Mouse (Mus musculus): ENCODE data around the gene Adamtsl1.
A peak's percentile ranks its signal among the peaks of the same experiment; 100 is the strongest.

The Adamtsl1 gene

GRCm38 (mm10) chr4:85513792-85514191, at the start of gene Adamtsl1:
Adamtsl1 (plus strand) TSS chr4:85514172.
- DNase-seq, result no peak

DNA sequence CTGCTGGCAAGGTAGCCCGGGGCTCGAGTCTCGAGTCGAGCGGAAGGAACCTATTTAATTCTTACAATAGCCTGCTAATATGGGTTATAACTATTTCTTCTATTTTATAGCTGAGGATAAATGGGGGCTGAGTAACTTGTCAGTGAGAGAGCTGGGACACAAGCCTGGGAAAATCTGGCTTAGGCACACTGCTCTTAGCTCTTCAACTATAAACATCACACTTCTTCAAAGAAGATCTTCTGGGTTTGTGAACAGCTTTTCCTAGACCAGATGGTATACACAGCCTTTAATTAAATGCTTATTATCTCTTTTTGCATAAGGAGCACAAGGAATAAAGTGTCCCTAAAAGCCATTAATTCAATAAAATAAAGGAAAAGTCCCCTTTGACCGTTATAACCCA, 30.4 kb upstream of the Adamtsl1 start:
- no peak for DNase-seq

- no peak for DNase-seq
Observed at GRCm38 (mm10) chr4:85486316-85486946, 27.5 kb upstream of the Adamtsl1 start.

GRCm38 (mm10) chr4:85505718-85506117, 8.3 kb upstream of the Adamtsl1 start:
- no peak for DNase-seq

DNA sequence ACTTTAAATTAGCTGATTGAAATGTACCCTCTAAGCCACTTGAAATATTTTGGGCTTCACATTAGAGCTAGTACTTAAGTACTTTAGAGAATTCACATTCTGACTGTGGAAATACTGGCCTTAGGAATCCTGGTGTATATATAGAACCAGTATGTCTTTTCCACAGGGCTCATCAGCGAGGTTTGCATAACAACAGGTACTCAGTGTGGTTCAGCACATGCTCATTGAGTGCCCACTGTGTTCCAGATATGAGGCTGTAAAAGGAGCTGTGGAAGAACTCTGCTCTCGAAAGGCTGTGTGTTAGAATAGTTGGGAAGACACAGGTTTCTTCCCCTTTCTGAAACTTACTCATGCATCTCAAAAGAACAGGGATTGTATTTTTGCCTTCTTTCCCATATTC, 7.0 kb upstream of the Adamtsl1 start:
- no peak for DNase-seq

DNA sequence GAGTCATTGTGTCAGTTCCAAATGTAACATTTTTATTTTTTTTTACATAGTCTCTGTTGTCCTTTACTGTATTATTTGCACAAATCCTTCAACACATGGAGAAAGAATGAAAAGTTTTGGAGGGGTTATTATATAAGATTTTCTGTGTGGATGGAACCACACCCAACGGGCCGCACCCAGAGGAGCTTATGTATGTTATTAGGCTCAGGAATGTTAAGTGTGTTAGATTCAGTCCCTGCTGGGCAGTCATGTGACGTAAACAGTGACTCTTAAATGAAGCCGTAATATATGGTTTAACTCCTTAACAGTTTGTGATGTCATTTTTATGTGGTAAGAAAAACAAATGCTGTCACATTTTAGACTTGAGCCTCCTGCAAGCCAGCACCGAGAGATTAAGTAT, 6.5 kb upstream of the Adamtsl1 start:
- no peak for DNase-seq

DNA sequence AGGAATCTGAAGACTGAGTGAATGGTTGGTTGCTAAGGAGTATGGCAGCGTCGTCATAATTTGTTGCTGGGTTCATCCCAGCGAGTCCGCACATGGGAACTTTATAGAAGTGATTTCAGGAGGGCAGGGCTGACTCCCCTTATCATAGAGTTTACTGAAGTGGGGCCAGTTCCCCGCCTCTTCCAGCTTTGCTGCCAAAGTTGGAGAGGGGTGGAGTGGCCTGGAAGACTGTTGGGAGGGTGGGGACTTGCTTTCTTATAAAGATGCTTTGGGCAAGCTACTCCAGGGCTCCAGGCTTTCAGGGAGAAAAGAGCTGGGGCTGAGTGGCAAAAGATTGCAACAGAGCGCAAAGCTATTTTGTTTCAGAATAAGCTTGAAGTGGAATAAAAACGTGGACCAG, 684 bp upstream of the Adamtsl1 start:
- DNase-seq, result no peak

- DNase-seq, result peak; percentile 79
Observed at GRCm38 (mm10) chr4:85514205-85514681, 271 bp downstream of the Adamtsl1 start.

DNA sequence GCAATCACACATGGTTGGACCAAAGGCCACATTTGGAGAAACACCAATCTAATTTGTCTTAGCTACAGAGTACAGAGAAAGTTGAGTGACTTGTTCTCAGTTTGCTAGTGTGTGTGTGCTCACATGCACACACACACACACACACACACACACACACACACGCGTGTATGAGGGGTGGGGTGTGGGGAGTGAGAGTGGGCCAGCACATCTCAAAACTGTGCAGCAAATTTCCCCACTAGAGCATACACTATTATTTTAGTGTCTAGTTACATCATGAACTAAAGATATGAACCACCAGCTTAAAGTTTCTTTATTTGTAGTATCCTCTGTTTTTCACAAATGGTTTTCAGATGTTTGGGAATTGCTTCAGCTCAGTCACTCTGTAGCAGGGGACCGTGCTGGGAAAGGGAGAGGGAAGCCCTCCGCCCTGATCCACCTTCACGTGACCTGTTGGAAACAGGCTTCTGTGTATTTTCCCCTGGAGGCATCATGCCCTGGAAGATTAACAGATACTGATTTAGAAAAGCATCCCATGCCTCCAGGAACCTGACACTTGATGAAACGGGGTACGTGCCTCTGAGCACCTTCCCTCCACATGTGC, 13.1 kb downstream of the Adamtsl1 start:
- DNase-seq, result no peak

DNA sequence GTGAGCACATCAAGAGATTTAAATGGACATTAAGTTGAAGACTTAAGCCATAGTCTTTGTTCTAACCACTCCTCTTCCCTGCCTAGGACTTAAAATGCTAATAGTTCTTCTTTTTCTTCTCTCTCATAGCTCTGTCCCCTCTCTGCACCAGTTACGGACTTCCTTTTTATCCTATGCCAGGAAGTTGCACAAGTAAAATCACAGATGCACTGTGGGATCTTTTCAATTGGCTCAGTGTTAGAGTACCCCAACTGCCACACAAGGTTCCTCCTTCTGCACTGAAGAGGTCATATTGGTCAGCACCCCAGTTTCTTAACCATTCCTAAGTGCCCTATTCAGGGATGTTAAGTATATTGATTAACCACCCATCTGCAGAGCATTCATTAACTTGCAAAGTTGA, 15.9 kb downstream of the Adamtsl1 start:
- DNase-seq, result no peak

DNA sequence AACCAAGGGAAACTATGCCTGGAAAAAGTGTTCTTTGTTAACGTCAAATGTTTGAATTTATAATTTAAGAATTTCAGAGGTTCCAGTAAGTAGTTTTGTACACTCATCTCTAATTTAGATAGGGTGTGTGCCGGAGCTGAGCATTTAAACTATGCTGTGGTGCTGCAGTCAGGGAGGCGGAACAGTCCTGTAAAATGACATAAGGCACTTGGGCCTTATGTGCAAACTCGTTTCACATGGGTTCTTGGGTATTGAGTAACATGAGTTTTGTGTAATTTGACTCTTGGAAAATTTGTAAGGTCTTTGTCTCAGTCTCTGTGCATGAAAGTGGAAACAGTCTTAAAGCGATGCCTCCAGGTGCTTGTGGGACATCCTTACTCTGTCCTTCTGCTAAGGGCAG, 25.7 kb downstream of the Adamtsl1 start:
- DNase-seq, result no peak

DNA sequence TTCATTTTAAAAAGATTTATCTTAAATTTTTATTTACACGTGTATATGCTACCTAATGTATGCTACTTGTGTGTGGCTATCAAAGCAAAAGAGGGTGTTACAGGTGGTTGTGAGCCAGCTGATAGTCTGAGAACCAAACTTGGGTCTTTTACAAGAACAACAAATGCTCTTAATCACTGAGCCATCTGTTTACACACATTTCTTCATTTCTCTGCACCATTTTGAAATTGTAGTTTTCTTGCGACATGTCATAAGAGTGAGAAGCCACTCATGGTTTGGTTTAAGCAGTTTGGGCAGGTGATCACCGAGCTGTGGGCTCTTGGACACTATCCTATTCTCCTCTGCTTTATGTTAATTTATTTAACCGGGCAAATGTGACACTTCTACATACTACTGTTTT, 29.2 kb downstream of the Adamtsl1 start:
- DNase-seq, result no peak

GRCm38 (mm10) chr4:85554696-85555095, 40.7 kb downstream of the Adamtsl1 start:
- no peak for DNase-seq

GRCm38 (mm10) chr4:85559753-85560152, 45.8 kb downstream of the Adamtsl1 start:
- DNase-seq, result no peak

- DNase-seq, result no peak
Observed at GRCm38 (mm10) chr4:85585426-85585825, 71.5 kb downstream of the Adamtsl1 start.

DNA sequence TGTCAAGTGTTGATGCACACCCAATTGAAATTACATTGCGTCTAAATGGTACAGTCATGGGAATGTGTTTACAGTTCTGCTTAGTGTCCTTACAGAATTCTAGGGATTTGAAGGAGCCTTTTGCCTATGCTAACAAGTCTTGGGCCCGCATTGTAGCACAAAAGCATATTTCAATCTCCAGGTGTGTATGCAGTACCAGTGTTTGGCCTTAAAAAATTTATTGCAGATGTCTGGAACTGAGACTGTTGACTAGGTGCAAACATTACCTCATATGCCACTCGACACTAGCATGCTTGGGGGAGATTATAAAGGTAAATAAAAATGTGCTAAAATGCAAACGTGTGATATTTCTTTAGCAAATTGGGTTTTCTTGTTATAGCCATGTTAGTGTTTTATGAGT, 75.0 kb downstream of the Adamtsl1 start:
- no peak for DNase-seq

GRCm38 (mm10) chr4:85591037-85591436, 77.1 kb downstream of the Adamtsl1 start:
- DNase-seq, result no peak

DNA sequence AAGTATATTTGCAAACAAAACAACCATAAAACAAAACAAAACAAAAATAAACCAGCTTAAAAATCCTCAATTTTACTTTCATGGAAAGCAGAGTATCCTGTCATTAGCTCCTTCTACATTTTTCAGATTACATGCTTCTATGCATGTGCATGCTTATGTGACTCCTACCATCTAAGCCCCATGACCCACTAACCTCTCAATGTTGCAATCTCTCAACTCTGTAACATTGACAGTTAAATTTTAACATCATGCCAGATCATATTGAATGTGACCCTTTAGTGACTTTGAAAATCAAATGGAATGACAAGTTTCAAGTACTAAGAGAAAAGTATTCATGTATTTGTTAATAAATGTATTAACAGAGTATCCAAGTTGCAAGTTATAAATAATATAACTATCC, 80.2 kb downstream of the Adamtsl1 start:
- DNase-seq, result no peak

- DNase-seq, result no peak
Observed at GRCm38 (mm10) chr4:85613331-85613730, 99.4 kb downstream of the Adamtsl1 start.

- DNase-seq, result no peak
Observed at GRCm38 (mm10) chr4:85618746-85619145, 104.8 kb downstream of the Adamtsl1 start.

- DNase-seq, result no peak
Observed at GRCm38 (mm10) chr4:85619261-85619660, 105.3 kb downstream of the Adamtsl1 start.

DNA sequence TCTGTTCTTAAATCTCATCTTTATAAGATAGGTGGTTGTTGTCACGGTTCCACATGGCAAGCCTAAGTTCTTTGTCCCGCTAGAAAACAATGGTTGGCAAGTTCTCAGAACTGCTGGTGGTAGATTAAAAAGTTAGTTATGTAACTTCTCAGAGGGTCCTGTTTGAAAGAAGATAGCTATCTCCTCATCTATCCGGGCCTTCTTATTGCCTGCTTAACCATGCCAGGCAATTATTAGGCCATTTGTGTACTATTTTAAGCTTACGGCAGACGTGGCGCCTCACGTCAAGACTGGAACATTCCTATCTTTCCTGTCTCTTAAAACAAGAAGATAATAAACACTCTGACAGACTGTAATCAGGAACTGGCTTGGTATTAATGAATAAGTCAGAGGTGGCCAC, 115.4 kb downstream of the Adamtsl1 start:
- DNase-seq, result no peak

- DNase-seq, result no peak
Observed at GRCm38 (mm10) chr4:85669271-85669670, 155.3 kb downstream of the Adamtsl1 start.

DNA sequence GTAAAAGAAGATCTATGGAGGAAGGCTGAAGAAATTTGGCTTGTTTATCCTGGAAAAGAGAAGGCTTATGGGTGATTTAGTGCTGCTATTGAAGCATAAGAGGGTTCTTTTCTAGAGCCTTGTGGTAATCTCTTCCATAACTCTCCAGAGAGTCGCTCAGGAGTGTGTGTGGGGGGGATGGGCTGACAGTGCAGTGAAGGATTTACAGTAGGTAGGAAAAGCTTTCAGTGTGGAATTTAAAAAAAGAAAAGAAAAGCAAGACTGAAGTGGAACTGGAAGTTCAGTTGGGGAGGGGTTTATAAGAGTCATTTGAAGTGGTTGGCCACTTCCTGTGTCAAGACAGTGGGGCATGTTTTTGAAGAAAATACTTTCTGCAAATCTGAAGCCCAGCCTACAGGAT, 155.8 kb downstream of the Adamtsl1 start:
- no peak for DNase-seq

GRCm38 (mm10) chr4:85672290-85672689, 158.3 kb downstream of the Adamtsl1 start:
- DNase-seq, result no peak

Data from cerebellum, adult 9-10 months (tissue).